Mouse (Mus musculus): ENCODE results near the gene Gm10638.

Gene Gm10638

DNA sequence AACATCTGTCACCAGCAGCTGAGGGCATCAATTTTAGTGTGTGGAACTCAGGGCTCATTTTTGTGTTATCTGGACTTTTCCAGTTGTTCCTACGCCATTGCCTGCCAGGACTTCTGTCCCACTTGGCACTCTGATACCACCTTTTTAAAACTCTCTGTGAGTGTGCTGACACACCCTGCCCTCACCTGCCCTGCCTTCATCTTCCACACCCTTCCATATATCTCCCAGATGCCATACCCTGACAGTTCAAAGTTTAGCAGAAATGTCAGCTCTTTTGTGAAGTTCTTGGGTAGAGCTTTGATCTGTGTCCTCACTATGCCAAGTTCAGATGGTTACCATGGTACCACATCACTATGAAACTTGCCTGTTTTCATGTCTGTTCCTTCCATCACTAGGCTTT lies 44.1 kb downstream of the Gm10638 start:
- no peak for DNase-seq (ENCODE audit: low spot score)

DNA sequence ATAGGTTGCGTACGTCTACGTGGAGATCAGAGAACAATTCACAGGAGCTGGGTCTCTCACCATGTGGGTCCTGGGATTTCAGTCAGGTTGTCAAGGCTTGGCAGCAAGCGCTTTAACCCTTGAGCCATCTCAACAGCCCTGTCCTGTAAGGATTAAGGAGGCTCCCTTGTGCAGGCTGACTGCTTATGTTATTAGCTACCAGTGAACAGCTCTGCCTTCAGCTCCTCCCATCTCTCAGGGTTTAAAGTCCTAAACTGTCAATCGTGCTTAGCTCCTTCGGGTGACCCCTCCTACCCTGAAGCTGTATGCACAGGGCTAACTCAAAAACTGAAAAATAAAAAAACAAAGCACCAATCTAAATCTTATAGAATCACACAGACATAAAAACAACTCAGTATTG lies 46.0 kb downstream of the Gm10638 start:
- DNase-seq (ENCODE audit: low spot score) = no peak

GRCm38 (mm10) chr8:86794716-86795115 lies 49.2 kb downstream of the Gm10638 start:
- no peak for DNase-seq (ENCODE audit: low spot score)

Measured in urinary bladder, postnatal 10 days (tissue).